Mouse (Mus musculus): ENCODE measurements around the gene Dnah9. TPM values are rescaled to one million over a fixed set of nuclear protein-coding genes. Genes with fewer than 3 reads are reported as not detected.

Dnah9 gene
- polyA plus RNA-seq (2015; fragmentation: Nextera tagmentation; extraction: Ambion mirVana), result 0.04 TPM in 1 of 2 replicates, not detected in the other

DNA sequence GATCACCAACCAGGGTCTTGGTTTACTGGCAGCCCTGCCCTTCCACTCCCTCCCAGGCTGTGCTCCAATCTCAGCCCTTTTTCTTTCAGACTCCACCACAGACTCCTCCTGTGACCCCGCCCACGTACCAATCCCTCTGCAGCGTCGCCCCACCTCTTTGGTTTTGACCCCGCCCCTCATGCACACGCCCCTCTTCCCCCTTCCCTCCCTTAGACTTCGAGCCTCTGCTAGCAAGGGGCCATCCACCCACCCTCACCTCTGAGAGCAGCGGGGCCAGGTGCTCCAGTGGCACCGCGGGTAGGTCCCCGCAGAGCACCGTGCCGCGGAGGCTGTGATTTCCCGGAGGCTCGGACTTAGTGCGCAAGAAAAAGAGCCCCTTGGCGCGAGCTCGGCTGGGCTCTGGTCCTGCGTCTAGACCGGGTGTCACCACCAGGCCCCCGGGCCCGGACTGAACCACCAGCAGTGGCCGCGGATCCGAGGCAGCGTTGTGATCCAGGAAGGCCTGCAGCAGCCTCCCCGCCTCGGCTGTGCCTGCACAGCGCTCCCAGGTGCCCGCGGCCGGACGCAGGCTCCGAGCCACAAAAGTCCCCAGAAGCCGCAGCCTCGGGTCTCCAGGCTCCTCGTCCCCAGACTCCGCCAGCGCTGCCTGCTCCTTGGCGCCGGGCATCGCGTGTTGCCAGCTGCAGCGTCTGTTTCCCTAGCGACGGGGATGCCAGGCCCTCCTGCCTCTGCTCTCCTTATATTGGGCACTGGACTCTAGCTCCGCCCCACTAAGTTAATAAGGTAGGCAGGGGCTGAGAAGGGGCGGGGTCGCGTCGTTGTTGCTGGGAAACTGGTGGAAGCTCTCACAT is at the start of gene Dnah9:
TSS of gene Dnah9 (minus strand) at position 751 of the 851 bp plus-strand sequence.

DNA sequence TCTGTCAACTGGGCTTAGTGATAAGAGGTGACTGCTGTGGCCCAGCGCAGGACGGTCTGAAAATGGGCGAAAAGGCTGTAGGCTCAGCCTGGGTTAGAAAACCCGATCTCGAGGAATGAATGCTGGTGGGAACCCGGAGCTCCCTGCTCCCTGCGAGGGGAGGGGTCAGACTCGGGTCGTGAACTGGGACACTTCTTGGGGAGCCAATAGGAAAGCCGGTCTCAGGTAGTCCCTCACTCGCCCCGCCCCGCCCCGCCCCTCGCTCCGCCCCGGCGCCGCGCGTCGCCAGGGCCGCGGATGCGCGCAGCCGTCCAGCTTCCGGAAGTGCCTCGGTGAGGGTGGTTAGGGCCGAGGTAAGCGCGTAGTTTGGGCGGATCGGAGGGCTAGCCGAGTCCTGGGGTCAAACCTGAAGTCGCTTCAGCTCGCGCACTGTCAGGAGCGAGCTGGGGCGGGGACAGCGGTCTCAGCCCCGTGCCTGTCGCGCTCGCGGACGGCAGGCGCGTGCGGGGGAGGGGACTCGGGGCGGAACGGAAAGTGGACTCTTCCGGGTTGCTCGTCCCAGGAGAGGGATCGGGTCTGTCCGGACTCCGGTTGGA is 361.3 kb downstream of the Dnah9 start, which contains the start of gene Zkscan6:
TSS of gene Zkscan6 (plus strand) at position 267 of the 596 bp plus-strand sequence.

DNA sequence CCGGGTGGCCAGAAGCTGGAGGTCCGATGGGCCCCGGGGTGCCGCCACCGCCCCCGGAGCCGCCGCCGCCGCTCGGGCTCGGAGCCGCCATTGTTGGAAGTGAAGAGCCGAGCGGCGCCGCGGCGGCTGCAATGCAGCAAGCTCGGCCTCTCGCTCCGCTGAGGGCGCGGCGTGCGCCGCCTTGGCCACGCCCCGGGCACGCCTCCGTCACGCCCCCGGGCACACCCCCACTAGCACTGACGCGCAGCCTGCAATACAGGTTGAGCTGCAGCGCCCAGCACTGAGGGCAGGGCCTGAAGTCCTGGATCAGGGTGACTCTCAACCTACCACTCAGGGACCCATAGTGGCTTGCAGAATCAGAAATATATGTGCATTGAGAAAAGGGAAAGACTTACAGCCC is 380.2 kb downstream of the Dnah9 start, which contains the start of gene Map2k4:
TSS of gene Map2k4 (minus strand) at position 144 of the 400 bp plus-strand sequence.

All from spleen, postnatal 0 days (tissue).